Mouse (Mus musculus): ENCODE results near the gene Klra2. TPM values are rescaled to one million over a fixed set of nuclear protein-coding genes. Genes with fewer than 3 reads are reported as not detected.
A peak's percentile ranks its signal among the peaks of the same experiment; 100 is the strongest.
"Not testable (repeated sequence)": the region's sequence is repeated elsewhere in the genome, so short reads cannot be mapped to it uniquely, and the experiment has no call there.

The Klra2 gene
- not detected in 2 replicates for polyA plus RNA-seq (2016; fragmentation: Nextera tagmentation; extraction: Ambion mirVana)

GRCm38 (mm10) chr6:131247206-131247605 lies at the start of gene Klra2:
Klra2 (minus strand) TSS chr6:131247362.
- whole genome bisulfite sequencing, result 92% methylated on average over 2 of the region's 2 CpGs
- Histone ChIP-seq H3K36me3 (no peaks in the 10 kb centered on the region), H3K9me3 (replicated peaks) (no peaks in the 10 kb centered on the region), H3K4me2 (replicated peaks) (no peak within 1 kb of the TSS), H3K27ac (no peak within 1 kb of the TSS), H3K4me3 (no peak within 1 kb of the TSS), H3K4me1 (no peaks in the 10 kb centered on the region), H3K9ac (no peak within 1 kb of the TSS), H3K27me3 (no peaks in the 10 kb centered on the region)
- ATAC-seq (ENCODE audit: low FRiP score), result no peak

GRCm38 (mm10) chr6:131294435-131295112 lies 47.4 kb upstream of the Klra2 start:
- Histone ChIP-seq H3K4me1 (peaks cover 8% of the 10 kb centered on the region), H3K36me3 (no peaks in the 10 kb centered on the region), H3K9ac (no peak overlapping the region), H3K4me3 (no peak overlapping the region), H3K27me3 (no peaks in the 10 kb centered on the region), H3K4me2 (replicated peaks) (no peak overlapping the region), H3K27ac (no peak overlapping the region), H3K9me3 (replicated peaks) (no peaks in the 10 kb centered on the region)
- ATAC-seq (ENCODE audit: low FRiP score), result no peak
- WGBS, result 84% methylated on average over 5 of the region's 5 CpGs

- WGBS, result 91% methylated on average over 5 of the region's 5 CpGs
- Histone ChIP-seq H3K4me1 (peaks cover 8% of the 10 kb centered on the region), H3K9ac (no peak overlapping the region), H3K4me2 (replicated peaks) (peak overlapping the region; percentile 67; the same call in 1 of the 2 replicates), H3K27me3 (no peaks in the 10 kb centered on the region), H3K27ac (no peak overlapping the region), H3K36me3 (no peaks in the 10 kb centered on the region), H3K4me3 (no peak overlapping the region), H3K9me3 (replicated peaks) (no peaks in the 10 kb centered on the region)
- ATAC-seq (ENCODE audit: low FRiP score), result no peak
Observed at GRCm38 (mm10) chr6:131293916-131294315, 46.8 kb upstream of the Klra2 start.

GRCm38 (mm10) chr6:131292991-131293788 lies 46.0 kb upstream of the Klra2 start, which contains the start of gene Magohb:
Magohb (minus strand) TSS chr6:131293244.
- WGBS, result 3% methylated on average over 51 of the region's 51 CpGs
- H3K27ac ChIP-seq, result no peak within 1 kb of the TSS

GRCm38 (mm10) chr6:131292276-131292990 lies 45.3 kb upstream of the Klra2 start:
- peaks cover 8% of the 10 kb centered on the region for H3K36me3 ChIP-seq

More at GRCm38 (mm10) chr6:131292991-131293788, 46.0 kb upstream of the Klra2 start, which contains the start of gene Magohb:
- peak; percentile 90 for ATAC-seq (ENCODE audit: low FRiP score)
- Histone ChIP-seq H3K27me3 (no peaks in the 10 kb centered on the region), H3K4me2 (replicated peaks) (peak within 1 kb of the TSS; percentile 67), H3K9ac (peak within 1 kb of the TSS; percentile 78), H3K9me3 (replicated peaks) (no peaks in the 10 kb centered on the region), H3K4me1 (peaks cover 8% of the 10 kb centered on the region), H3K4me3 (peak within 1 kb of the TSS; percentile 69), H3K36me3 (peaks cover 2% of the 10 kb centered on the region)

GRCm38 (mm10) chr6:131290430-131290829 lies 43.3 kb upstream of the Klra2 start:
- H3K4me3 ChIP-seq, result no peak overlapping the region
- ATAC-seq (ENCODE audit: low FRiP score), result no peak
- no peak overlapping the region for H3K27ac ChIP-seq
- peaks cover 13% of the 10 kb centered on the region for H3K36me3 ChIP-seq
- H3K27me3 ChIP-seq, result no peaks in the 10 kb centered on the region
- peaks cover 8% of the 10 kb centered on the region for H3K4me1 ChIP-seq
- no peak overlapping the region for H3K4me2 ChIP-seq (replicated peaks)
- no peaks in the 10 kb centered on the region for H3K9me3 ChIP-seq (replicated peaks)
- 28% methylated on average over 2 of the region's 2 CpGs for WGBS
- no peak overlapping the region for H3K9ac ChIP-seq

More at GRCm38 (mm10) chr6:131292276-131292990, 45.3 kb upstream of the Klra2 start:
- Histone ChIP-seq H3K27ac (no peak overlapping the region), H3K9ac (peak overlapping the region; percentile 78), H3K27me3 (no peaks in the 10 kb centered on the region), H3K9me3 (replicated peaks) (no peaks in the 10 kb centered on the region), H3K4me1 (peaks cover 8% of the 10 kb centered on the region), H3K4me2 (replicated peaks) (peak overlapping the region; percentile 67), H3K4me3 (peak overlapping the region; percentile 69)
- WGBS, result 21% methylated on average over 10 of the region's 10 CpGs
- ATAC-seq (ENCODE audit: low FRiP score), result peak; percentile 74

- peaks cover 21% of the 10 kb centered on the region for H3K36me3 ChIP-seq
- WGBS, result 100% methylated on average over 2 of the region's 2 CpGs
- H3K27me3 ChIP-seq; H3K27ac ChIP-seq; H3K4me1 ChIP-seq; H3K9ac ChIP-seq; H3K4me3 ChIP-seq; H3K4me2 ChIP-seq (replicated peaks); ATAC-seq (ENCODE audit: low FRiP score); H3K9me3 ChIP-seq (replicated peaks): not testable (repeated sequence)
Observed at GRCm38 (mm10) chr6:131278160-131278559, 31.0 kb upstream of the Klra2 start.

- no peaks in the 10 kb centered on the region for H3K27me3 ChIP-seq
- H3K27ac ChIP-seq, result no peak overlapping the region
- no peak for ATAC-seq (ENCODE audit: low FRiP score)
- no peaks in the 10 kb centered on the region for H3K4me1 ChIP-seq
- H3K9me3 ChIP-seq (replicated peaks), result no peaks in the 10 kb centered on the region
- no peak overlapping the region for H3K9ac ChIP-seq
- 89% methylated on average over 4 of the region's 4 CpGs for WGBS
- H3K4me2 ChIP-seq (replicated peaks), result no peak overlapping the region
- H3K4me3 ChIP-seq, result no peak overlapping the region
- H3K36me3 ChIP-seq, result peaks cover 11% of the 10 kb centered on the region
Observed at GRCm38 (mm10) chr6:131276659-131277058, 29.5 kb upstream of the Klra2 start.

- Histone ChIP-seq H3K27me3 (no peaks in the 10 kb centered on the region), H3K9me3 (replicated peaks) (no peaks in the 10 kb centered on the region), H3K4me1 (no peaks in the 10 kb centered on the region), H3K9ac (no peak overlapping the region), H3K4me2 (replicated peaks) (no peak overlapping the region), H3K36me3 (peaks cover 4% of the 10 kb centered on the region), H3K27ac (no peak overlapping the region), H3K4me3 (no peak overlapping the region)
- no peak for ATAC-seq (ENCODE audit: low FRiP score)
- WGBS, result 88% methylated on average over 1 of the region's 1 CpGs
Observed at GRCm38 (mm10) chr6:131272311-131272710, 25.1 kb upstream of the Klra2 start.

- Histone ChIP-seq H3K36me3 (no peaks in the 10 kb centered on the region), H3K4me1 (no peaks in the 10 kb centered on the region), H3K27me3 (no peaks in the 10 kb centered on the region), H3K9ac (no peak overlapping the region), H3K9me3 (replicated peaks) (no peaks in the 10 kb centered on the region), H3K27ac (no peak overlapping the region), H3K4me3 (no peak overlapping the region), H3K4me2 (replicated peaks) (no peak overlapping the region)
- ATAC-seq (ENCODE audit: low FRiP score), result no peak
- WGBS, result 68% methylated on average over 1 of the region's 1 CpGs
Observed at GRCm38 (mm10) chr6:131270312-131270711, 23.1 kb upstream of the Klra2 start.

- Histone ChIP-seq H3K27ac (no peak overlapping the region), H3K9ac (no peak overlapping the region), H3K36me3 (no peaks in the 10 kb centered on the region), H3K4me2 (replicated peaks) (no peak overlapping the region), H3K4me3 (no peak overlapping the region), H3K27me3 (no peaks in the 10 kb centered on the region), H3K9me3 (replicated peaks) (no peaks in the 10 kb centered on the region), H3K4me1 (no peaks in the 10 kb centered on the region)
- ATAC-seq (ENCODE audit: low FRiP score), result no peak
- 86% methylated on average over 2 of the region's 2 CpGs for WGBS
Observed at GRCm38 (mm10) chr6:131269599-131269998, 22.4 kb upstream of the Klra2 start.

GRCm38 (mm10) chr6:131264175-131264574 lies 17.0 kb upstream of the Klra2 start:
- 86% methylated on average over 5 of the region's 5 CpGs for WGBS
- no peak overlapping the region for H3K4me2 ChIP-seq (replicated peaks)
- H3K9me3 ChIP-seq (replicated peaks), result no peaks in the 10 kb centered on the region; the same call in 1 of the 2 replicates
- no peaks in the 10 kb centered on the region for H3K4me1 ChIP-seq
- H3K27ac ChIP-seq, result no peak overlapping the region
- H3K27me3 ChIP-seq, result no peaks in the 10 kb centered on the region
- ATAC-seq (ENCODE audit: low FRiP score), result no peak
- H3K36me3 ChIP-seq, result no peaks in the 10 kb centered on the region
- no peak overlapping the region for H3K4me3 ChIP-seq
- no peak overlapping the region for H3K9ac ChIP-seq
